Mouse (Mus musculus): ENCODE data around the gene Tsnax. TPM values are rescaled to one million over a fixed set of nuclear protein-coding genes. Genes with fewer than 3 reads are reported as not detected.

Gene Tsnax
- polyA plus RNA-seq, 1 experiment, result 0.57 TPM

DNA sequence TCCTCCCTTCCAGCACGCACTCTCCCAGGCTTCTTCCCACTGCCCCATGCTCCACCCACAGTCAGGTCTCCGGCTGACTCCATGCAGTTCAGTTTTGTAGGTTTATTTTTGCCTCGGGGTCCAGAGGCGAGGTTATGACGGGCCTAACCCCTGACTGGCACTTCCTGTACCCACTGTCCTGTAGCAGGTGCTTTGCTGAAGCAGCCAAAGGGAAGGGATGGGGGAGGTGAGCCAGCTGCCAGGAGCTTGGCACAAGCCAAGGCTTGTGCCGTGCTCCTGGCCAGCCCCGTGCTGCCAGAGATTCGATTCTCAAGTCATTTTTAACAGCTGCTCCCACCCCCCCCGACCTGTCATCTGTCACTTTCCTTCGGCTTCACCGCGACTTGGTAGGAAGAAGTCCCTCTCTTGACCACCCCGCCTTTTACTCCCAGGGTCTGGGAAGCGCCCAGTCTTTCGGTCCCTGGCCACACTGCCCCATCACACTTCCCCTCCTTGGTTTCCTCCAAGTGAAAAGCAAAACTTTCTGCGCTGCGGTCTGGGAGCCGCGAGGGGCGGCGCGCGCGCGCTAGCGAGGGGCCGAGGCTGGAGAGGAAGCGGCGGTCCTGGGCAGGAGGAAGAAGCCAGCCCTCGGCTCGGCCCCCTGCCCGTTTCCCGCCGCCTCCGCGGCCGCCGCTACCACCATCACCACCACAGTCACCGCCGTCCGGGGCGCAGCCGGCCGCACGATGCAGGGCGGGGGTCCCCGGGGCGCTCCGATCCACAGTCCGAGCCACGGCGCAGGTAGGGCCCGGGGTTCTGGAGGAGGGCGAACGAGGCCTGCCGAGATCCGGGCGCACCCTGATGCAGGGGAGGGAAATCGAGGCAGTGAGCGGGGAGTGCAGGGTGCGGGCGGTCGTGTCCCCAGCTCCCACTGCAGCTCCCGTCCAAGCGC is 41.0 kb downstream of the Tsnax start, which contains the start of gene Disc1:
Gene Disc1, plus strand, starts transcription at position 691 of the 931 bp plus-strand sequence.
- H3K4me3 ChIP-seq (replicated peaks), result peak within 1 kb of the TSS; percentile 44
- TF ChIP-seq TAL1 (IDR thresholded peaks at IDR 0.05; ENCODE audit: low read length), result no peak
- H3K36me3 ChIP-seq (ENCODE audit: control insufficient read depth), result no peaks in the 10 kb centered on the region
- peaks cover 36% of the 10 kb centered on the region for H3K27me3 ChIP-seq (ENCODE audit: control insufficient read depth)
- H3K4me1 ChIP-seq (ENCODE audit: control insufficient read depth), result no peaks in the 10 kb centered on the region
- H3K9me3 ChIP-seq (ENCODE audit: control insufficient read depth, low read length), result peaks cover 12% of the 10 kb centered on the region

DNA sequence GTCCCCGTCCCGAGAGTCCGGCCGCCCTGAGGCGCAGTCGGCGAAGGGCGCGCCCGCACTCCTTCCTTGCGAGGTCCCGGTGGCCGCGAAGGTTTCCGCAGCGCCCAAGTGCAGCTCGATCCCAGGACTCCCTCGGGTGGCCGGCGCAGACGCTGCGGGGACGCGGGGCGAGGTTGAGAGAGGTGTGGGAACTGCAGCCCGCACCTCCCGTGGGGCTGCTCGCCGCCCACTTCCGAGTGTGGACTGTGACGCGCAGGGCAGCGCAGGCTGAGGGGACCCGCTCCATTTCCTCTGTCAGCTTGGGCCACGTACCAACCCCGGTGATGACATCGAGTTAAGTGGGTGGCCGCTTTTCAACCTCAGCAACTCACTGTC is 41.6 kb downstream of the Tsnax start:
- Histone ChIP-seq H3K9me3 (ENCODE audit: control insufficient read depth, low read length) (peaks cover 12% of the 10 kb centered on the region), H3K4me3 (replicated peaks) (peak overlapping the region; percentile 44), H3K4me1 (ENCODE audit: control insufficient read depth) (no peaks in the 10 kb centered on the region), H3K27me3 (ENCODE audit: control insufficient read depth) (peaks cover 36% of the 10 kb centered on the region), H3K36me3 (ENCODE audit: control insufficient read depth) (no peaks in the 10 kb centered on the region)
- TF ChIP-seq TAL1 (IDR thresholded peaks at IDR 0.05; ENCODE audit: low read length) (no peak), GATA1 (IDR thresholded peaks at IDR 0.05; ENCODE audit: low read length) (no peak)

DNA sequence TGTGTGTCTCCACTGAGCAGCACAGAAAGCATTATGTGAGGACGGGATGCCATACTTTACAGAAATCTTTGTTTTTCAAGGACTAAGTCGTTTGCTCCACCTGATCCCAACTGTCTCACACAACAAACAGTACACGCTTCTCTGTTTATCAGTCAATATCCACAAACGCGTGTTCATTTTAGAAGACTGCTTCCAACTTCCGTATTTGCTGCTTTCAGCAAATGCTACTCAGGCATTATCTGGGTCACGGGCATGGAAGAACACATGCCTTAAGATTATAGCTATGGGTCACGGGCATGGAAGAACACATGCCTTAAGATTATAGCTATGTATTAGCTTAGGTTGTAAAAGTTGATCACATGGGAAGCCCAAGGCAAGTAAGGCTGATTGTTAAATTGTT is 48.1 kb downstream of the Tsnax start:
- no peak overlapping the region for H3K4me3 ChIP-seq (replicated peaks)
- no peaks in the 10 kb centered on the region; the same call in 1 of the 2 replicates for H3K27me3 ChIP-seq (ENCODE audit: control insufficient read depth)
- H3K9me3 ChIP-seq (ENCODE audit: control insufficient read depth, low read length), result peaks cover 3% of the 10 kb centered on the region
- no peaks in the 10 kb centered on the region for H3K36me3 ChIP-seq (ENCODE audit: control insufficient read depth)
- TF ChIP-seq GATA1 (IDR thresholded peaks at IDR 0.05; ENCODE audit: low read length), result no peak
- TF ChIP-seq TAL1 (IDR thresholded peaks at IDR 0.05; ENCODE audit: low read length), result no peak
- no peaks in the 10 kb centered on the region for H3K4me1 ChIP-seq (ENCODE audit: control insufficient read depth)

DNA sequence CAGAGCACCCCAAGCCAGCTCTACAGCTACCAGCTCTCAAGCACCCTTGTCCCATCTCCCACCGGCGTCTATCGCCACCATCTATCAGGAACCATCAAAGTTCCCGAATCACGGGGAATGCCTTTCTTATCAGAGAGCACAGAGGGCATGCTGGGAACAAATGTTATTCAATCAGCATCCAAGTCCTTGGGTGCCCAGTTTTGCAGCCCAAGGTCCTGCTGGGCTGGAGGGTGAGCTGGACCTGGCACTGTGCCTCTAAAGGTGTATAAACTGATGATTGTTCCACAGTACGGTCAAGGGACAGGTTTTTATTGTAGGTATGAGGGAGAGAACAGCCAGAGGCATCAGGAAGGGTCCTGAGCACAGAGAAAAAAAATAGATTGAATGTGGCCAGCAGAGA is 52.8 kb downstream of the Tsnax start:
- Histone ChIP-seq H3K27me3 (ENCODE audit: control insufficient read depth) (no peaks in the 10 kb centered on the region), H3K36me3 (ENCODE audit: control insufficient read depth) (no peaks in the 10 kb centered on the region), H3K4me1 (ENCODE audit: control insufficient read depth) (no peaks in the 10 kb centered on the region; the same call in 1 of the 2 replicates), H3K4me3 (replicated peaks) (no peak overlapping the region), H3K9me3 (ENCODE audit: control insufficient read depth, low read length) (peaks cover 3% of the 10 kb centered on the region; the same call in 1 of the 2 replicates)
- TF ChIP-seq GATA1 (IDR thresholded peaks at IDR 0.05; ENCODE audit: low read length) (no peak), TAL1 (IDR thresholded peaks at IDR 0.05; ENCODE audit: low read length) (no peak)

DNA sequence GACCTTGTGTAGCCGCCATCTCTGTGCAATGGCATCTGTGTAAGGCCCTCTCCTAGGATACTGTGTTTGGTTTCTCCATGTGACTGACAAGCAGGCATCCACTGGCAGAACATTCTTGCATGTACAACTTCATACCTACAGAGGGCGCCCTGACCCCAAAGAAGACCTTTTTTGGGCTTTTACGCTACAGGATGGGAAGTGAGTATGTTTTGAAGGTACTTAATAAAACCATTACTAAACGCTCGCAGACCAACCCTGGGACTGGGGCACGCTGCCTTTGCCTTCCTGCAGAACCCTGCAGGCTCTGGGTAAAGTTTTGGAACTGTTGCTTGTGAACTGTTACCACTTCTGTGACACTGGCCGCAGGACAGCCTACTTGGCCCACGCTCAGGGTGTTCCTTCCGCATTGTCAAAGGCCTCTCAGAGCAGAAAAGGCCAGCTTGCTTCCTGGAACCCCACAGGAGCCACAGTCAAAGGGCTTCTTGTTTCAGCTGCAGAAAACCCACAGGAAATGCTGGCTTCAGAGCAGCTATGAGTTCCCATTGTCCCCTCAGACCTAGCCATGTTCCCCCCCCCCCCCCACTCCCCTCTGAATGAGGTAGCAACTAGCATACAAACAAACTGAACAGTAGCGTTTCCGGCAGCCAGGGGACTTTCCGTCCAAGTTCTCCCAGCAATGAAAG is 54.3 kb downstream of the Tsnax start:
- TF ChIP-seq GATA1 (IDR thresholded peaks at IDR 0.05; ENCODE audit: low read length) (no peak), TAL1 (IDR thresholded peaks at IDR 0.05; ENCODE audit: low read length) (no peak)
- Histone ChIP-seq H3K27me3 (ENCODE audit: control insufficient read depth) (no peaks in the 10 kb centered on the region), H3K36me3 (ENCODE audit: control insufficient read depth) (no peaks in the 10 kb centered on the region), H3K4me1 (ENCODE audit: control insufficient read depth) (no peaks in the 10 kb centered on the region; the same call in 1 of the 2 replicates), H3K4me3 (replicated peaks) (no peak overlapping the region), H3K9me3 (ENCODE audit: control insufficient read depth, low read length) (peaks cover 3% of the 10 kb centered on the region; the same call in 1 of the 2 replicates)

DNA sequence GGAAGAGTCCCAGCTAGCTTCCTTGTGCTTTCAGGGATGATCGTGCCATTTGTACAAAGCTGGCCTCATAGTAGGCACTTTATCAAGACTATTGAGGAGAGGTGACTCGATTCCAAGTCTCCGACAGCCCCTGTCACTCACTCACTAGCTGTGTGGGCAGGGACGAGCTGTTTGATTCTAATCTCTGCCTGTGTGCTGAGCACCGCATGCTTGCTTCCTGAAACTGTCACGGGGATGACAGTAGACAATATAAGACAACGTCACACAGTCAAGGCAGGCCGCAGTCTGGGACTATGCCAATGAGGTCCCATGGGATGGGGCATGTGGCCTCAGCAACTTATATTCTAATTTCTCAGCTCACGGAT is 54.8 kb downstream of the Tsnax start:
- Histone ChIP-seq H3K27me3 (ENCODE audit: control insufficient read depth) (no peaks in the 10 kb centered on the region), H3K4me3 (replicated peaks) (no peak overlapping the region), H3K4me1 (ENCODE audit: control insufficient read depth) (no peaks in the 10 kb centered on the region; the same call in 1 of the 2 replicates), H3K9me3 (ENCODE audit: control insufficient read depth, low read length) (peaks cover 2% of the 10 kb centered on the region; the same call in 1 of the 2 replicates), H3K36me3 (ENCODE audit: control insufficient read depth) (no peaks in the 10 kb centered on the region)
- TF ChIP-seq TAL1 (IDR thresholded peaks at IDR 0.05; ENCODE audit: low read length), result no peak
- no peak for TF ChIP-seq GATA1 (IDR thresholded peaks at IDR 0.05; ENCODE audit: low read length)

DNA sequence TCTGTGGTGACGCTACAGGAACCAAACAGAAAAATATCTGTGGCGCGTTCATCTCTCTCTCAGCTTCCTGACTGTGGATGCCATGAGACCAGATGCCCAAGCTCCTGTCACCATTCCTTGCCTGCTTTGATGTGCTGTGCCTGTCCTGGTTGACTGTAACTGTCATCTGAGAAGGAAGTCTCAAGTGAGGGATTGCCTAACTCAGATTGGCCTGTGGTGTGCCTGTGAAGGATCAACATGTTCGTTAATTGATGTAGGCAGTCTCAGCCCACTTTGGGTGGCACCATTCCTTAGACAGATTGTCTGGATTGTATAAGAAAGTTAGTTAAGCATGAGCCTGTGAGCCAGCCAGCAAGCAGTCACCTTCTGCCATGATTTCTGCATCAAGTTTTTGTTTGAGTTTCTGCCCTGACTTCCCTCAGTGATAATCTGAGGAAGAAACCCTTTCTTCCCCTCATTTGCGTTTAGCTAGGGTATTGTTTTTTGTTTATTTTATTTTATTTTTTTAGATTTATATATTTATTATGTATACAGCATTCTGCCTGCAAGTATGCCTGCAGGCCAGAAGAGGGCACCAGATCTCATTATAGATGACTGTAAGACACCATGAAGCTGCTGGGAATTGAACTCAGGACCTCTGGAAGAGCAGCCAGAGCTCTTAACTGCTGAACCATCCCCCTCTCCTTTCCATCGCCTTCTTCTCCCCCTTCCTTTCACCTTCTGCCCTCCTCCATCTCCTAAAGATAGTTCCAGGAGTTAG is 55.5 kb downstream of the Tsnax start:
- TF ChIP-seq TAL1 (IDR thresholded peaks at IDR 0.05; ENCODE audit: low read length) (no peak), GATA1 (IDR thresholded peaks at IDR 0.05; ENCODE audit: low read length) (no peak)
- H3K9me3 ChIP-seq (ENCODE audit: control insufficient read depth, low read length), result no peaks in the 10 kb centered on the region
- H3K4me3 ChIP-seq (replicated peaks), result no peak overlapping the region
- H3K4me1 ChIP-seq (ENCODE audit: control insufficient read depth), result no peaks in the 10 kb centered on the region; the same call in 1 of the 2 replicates
- H3K27me3 ChIP-seq (ENCODE audit: control insufficient read depth), result no peaks in the 10 kb centered on the region
- H3K36me3 ChIP-seq (ENCODE audit: control insufficient read depth), result no peaks in the 10 kb centered on the region

DNA sequence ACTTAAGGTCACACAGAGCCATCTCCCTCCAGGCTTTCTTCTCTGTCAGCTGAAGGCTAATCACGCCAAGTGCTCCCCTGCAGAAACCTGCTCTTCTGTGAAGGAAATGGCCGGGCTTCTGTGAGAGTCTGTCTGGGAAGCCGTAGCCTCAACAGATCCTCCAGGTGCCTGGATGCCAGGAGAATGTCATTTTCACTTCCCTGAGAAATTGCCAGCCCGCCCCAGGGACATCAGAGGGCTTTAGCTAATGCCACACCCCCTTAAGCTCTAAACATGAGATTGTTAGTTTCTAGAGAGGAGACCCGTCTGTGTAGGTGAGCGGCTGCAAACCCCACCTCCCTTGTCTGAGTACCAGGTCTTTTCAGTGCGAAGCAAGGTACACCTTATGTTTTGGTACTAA is 56.5 kb downstream of the Tsnax start:
- Histone ChIP-seq H3K36me3 (ENCODE audit: control insufficient read depth) (no peaks in the 10 kb centered on the region), H3K9me3 (ENCODE audit: control insufficient read depth, low read length) (no peaks in the 10 kb centered on the region), H3K27me3 (ENCODE audit: control insufficient read depth) (no peaks in the 10 kb centered on the region), H3K4me1 (ENCODE audit: control insufficient read depth) (no peaks in the 10 kb centered on the region; the same call in 1 of the 2 replicates), H3K4me3 (replicated peaks) (no peak overlapping the region)
- TF ChIP-seq GATA1 (IDR thresholded peaks at IDR 0.05; ENCODE audit: low read length) (no peak), TAL1 (IDR thresholded peaks at IDR 0.05; ENCODE audit: low read length) (no peak)

Data from erythroblast, embryonic 14.5 days (primary cell).